Mouse (Mus musculus): ENCODE measurements around the gene Trpm7.

Gene Trpm7

DNA sequence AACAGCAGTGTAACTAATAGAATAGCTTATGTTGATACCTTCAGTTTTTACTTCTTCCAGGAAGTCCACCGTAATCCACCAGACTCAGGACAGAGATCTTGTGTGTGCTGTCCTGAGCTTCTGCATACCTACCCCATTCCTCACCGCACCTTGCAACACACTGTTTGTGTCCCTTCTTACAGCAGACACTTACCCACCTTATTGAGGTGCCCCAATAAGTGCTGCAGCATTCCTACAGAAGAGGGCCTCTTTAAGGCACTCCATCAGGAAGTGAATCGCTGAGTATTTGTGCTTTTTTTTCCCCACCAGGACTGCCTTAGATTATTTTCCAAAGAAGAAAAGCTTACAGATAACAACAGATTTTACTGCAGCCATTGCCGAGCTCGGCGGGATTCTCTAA lies 120.4 kb downstream of the Trpm7 start:
- no peak for ATAC-seq (ENCODE audit: insufficient number of reproducible peaks, low FRiP score, low TSS enrichment)

DNA sequence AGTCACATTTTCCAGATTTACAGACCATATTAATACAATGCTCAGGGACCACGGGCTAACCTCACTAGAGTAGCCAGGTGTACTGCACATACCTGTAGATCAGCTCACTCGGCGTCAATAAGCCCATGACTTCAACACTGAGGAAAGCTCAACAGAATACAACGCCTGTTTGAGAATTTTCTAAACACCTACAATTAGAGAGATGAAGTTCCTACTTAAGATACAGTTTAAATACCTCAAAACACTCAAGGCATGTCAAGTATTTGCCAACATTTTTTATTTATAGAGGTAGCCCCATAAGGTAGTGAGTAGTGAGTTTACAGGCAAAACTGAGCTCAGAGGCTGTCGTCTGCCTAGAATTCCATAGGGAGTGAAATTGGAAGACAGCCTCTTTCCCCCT lies 132.6 kb downstream of the Trpm7 start:
- ATAC-seq (ENCODE audit: insufficient number of reproducible peaks, low FRiP score, low TSS enrichment): no peak

All from cerebellum, adult (tissue).